Mouse (Mus musculus) lung, postnatal 0 days (tissue): ENCODE measurements around the gene Ttc26.

Experiments
- CTCF ChIP-seq: IDR thresholded peaks from 2 replicates; pipeline ENCODE4 v1.5.1; 2016; ENCODE audit warnings: antibody characterized with exemption, mild to moderate bottlenecking
- EP300 ChIP-seq: IDR thresholded peaks from 2 replicates; pipeline ENCODE4 v1.6.1; 2016; ENCODE audit warnings: antibody characterized with exemption, mild to moderate bottlenecking, control low read depth

DNA sequence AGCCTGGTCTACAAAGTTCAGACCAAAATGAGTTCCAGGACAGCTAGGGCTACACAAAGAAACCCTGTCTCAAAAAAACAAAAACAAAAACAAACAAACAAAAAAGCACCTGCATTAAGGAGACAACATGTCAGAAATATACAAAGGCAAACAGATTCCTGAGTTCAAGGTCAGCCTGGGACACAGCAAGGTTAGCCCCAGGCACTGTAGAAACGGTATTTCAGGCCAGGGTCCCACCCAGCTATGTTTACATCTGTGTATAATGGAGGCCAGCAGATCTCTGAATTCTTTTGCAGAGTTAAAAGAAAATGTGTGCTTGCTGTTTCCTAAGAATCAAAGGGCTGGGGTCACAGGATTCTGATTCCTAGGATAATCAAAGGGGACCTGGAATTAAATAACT is 19.3 kb upstream of the Ttc26 start:
- TF ChIP-seq CTCF: no peak
- TF ChIP-seq EP300: no peak
